Mouse (Mus musculus) myocyte (in vitro differentiated cells): ENCODE results near the gene Gpatch2l.

Experiments used
- CEBPB ChIP-seq: IDR thresholded peaks from 2 replicates; pipeline ENCODE4 v1.6.1; 2011; ENCODE audit warnings: mild to moderate bottlenecking, moderate library complexity; ENCODE audit not compliant: poor library complexity, insufficient read depth, severe bottlenecking
- MYOG ChIP-seq, 3 experiments: IDR thresholded peaks; one replicate each; pipeline ENCODE4 v1.6.1; 2011; ENCODE audit warnings: control low read depth in 2 of 3, low read depth in 2 of 3, mild to moderate bottlenecking in 2 of 3; ENCODE audit not compliant: insufficient read length in 2 of 3, control insufficient read depth in 1 of 3, insufficient read depth in 1 of 3
- POLR2A ChIP-seq: IDR thresholded peaks from one replicate; pipeline ENCODE4 v1.6.1; 2011; ENCODE audit warnings: low read depth, mild to moderate bottlenecking, control low read depth, moderate library complexity; ENCODE audit not compliant: insufficient read length

DNA sequence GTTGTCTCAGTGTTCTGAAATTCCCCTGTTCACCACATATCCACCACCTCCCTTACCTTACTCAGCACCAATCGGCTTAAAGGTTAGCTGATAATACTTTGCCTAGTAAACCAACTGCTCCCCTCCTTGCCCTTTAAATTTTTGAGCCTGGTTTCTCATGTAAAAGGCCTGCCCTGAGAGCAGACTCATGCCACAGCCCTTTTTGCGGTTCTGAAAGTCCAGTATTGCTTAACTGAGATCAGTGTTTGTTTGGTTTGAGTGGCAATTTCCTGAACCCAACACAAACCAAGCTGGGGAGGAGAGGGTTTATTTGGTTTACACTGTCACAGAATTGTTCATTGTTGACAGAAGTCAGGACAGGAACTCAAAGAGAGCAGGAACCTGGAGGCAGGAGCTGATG lies 2.9 kb upstream of the Gpatch2l start:
- TF ChIP-seq POLR2A (no peak), CEBPB (no peak), MYOG (IDR thresholded peaks at IDR 0.05; ENCODE audit: control insufficient read depth in 1 of 3, insufficient read depth in 1 of 3, insufficient read length in 2 of 3, low read depth in 2 of 3) (no peak)
